Mouse (Mus musculus) adrenal gland, postnatal 14 days (tissue): ENCODE data around the gene Efhd1. TPM values are rescaled to one million over a fixed set of nuclear protein-coding genes. Genes with fewer than 3 reads are reported as not detected.

Source experiments
- DNase-seq: peaks from one replicate; pipeline ENCODE4 v3.0.0; 2021; ENCODE audit warnings: mixed read lengths
- total RNA-seq: library from RNA; stranded (reverse); gene quantifications from 2 replicates; pipeline ENCODE4 v1.2.3, GENCODE M21; 2021

Gene Efhd1
- total RNA-seq, 1 experiment from 2014 or later: 250 TPM

GRCm38 (mm10) chr1:87308952-87309351 lies 44.8 kb downstream of the Efhd1 start:
- DNase-seq: no peak

- no peak for DNase-seq
Measured at GRCm38 (mm10) chr1:87309621-87310020, 45.5 kb downstream of the Efhd1 start.

- DNase-seq: no peak
Measured at GRCm38 (mm10) chr1:87312681-87313080, 48.5 kb downstream of the Efhd1 start.

GRCm38 (mm10) chr1:87313116-87313515 lies 49.0 kb downstream of the Efhd1 start:
- no peak for DNase-seq

DNA sequence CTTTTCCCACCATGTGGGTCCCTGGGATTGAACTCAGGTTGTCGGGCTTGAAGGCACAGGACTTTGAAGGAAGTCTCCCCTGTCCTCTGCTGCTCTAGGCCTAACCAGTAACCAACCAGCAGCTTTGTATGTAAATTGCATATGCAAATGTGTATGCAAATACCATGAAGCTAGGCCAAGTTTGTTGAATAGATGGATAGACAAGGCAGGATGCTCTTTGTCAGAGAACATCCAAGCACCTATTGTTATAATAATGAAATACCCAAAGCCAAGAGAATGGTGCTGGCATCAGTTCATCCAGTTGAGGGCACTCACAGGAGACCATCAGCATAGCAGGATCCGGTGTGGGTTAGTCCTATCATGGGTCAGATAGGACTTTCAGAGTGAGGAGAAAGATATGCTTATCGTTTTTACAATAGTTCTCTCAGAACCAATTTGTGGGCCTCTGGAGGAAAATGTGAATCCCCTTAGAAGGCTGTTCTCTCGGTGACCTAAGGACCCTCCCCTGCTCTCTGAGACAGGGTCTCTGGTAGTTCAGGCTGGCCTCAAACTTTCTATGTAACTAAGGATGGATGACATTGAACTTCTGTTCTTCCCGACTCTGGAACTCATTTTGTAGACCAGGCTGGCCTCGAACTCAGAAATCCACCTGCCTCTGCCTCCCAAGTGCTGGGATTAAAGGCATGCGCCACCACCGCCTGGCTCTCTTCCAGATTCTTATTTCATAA lies 49.8 kb downstream of the Efhd1 start:
- DNase-seq: no peak

- DNase-seq: no peak
Measured at GRCm38 (mm10) chr1:87315431-87315830, 51.3 kb downstream of the Efhd1 start.

DNA sequence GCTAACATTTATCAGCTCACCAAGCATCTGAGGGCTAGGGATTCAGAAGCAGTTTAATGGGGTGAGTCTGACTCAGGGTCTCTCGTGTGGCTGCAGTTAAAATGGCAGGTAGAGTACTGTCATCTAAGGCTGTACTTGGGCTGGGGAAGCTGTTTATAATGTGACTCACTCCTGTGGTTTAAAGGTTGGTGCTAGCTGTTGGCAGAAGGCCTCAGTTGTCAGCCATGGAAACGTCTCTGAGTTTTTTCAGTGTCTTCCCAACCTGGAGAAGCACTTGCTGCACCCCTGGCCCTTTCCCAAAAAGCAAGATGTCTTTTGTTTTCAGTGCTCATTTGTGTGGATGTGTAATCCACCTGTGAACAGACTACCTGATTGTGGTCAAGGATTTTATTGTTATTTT lies 51.7 kb downstream of the Efhd1 start:
- DNase-seq: peak; percentile 55

GRCm38 (mm10) chr1:87316672-87317071 lies 52.5 kb downstream of the Efhd1 start:
- peak; percentile 66 for DNase-seq

GRCm38 (mm10) chr1:87321071-87321470 lies 56.9 kb downstream of the Efhd1 start:
- no peak for DNase-seq

- DNase-seq: no peak
Measured at GRCm38 (mm10) chr1:87322778-87323177, 58.6 kb downstream of the Efhd1 start.

DNA sequence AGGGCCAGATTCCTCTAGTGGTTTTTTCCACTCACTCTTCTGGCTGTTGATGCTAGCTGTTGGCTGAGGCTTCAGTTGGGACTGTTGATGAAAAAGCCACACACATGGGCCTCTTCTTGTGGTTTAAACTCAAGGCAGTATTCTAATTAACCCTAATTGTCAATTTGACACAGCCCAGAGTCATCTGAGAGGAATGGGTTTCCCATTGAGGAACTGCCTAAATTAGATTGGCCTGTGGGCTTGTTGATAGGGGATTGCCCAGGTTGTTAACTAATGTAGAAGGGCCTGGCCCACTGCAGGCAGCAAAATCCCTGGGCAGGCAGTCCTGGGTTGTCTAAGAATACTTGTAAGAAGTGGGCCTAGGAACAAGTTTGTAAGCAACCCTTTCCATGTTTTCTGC lies 60.5 kb downstream of the Efhd1 start:
- DNase-seq: no peak

GRCm38 (mm10) chr1:87326742-87327163 lies 62.6 kb downstream of the Efhd1 start, which contains the start of gene Gigyf2:
Gene Gigyf2, plus strand, starts transcription at chr1:87326998.
- peak; percentile 99 for DNase-seq

DNA sequence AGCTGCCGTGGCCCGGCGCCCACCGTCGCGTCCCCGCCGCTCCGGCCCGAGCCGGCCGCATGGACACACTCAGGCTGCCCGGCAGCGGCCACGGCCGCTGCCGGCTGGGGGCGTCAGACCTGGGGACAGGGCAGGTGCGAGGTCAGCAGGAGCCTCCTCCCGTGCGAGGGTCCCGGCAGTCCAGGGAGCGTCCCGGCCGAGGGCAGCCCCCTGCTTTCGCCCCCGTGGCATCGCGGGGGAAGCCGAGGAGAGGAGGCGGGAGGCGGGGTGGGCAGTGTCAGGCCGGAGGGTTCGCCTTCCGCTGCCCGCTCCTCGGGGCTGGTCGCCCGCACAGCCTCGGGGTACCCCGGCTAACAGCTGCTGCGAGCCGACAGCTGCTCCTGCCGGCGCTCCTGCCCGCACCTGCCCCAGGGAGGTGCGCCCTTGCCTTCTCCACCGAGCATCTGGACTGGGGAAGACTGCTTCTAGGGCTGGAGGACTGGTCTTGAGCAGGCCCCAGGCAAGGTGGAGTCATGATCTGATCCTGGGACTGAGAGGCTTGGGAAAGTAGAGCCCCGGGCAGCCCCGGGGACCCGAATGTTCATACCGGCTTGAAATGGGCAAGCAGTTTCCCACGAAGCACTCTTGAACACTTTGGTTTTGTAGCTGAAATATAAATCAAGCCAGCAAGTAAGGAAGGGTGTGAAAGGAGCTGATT lies 63.1 kb downstream of the Efhd1 start:
- peak; percentile 71 for DNase-seq

DNA sequence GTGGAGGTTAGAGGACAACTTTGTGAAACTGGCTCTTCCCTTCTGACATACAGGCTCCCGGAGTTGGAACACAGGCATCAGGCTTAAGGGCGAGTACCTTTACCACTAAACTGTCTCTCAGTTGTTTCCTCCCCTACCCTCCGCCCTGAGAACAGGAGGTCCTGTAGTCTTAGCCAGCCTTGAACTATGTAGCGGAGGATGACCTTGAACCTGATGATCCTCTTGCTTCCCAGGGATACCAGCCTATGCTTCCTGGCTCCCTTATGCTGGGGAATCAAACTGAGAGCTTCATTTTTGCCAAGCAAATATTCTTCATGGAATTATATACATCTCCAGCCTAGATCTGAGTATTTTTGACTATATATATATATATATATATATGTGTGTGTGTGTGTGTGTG lies 67.6 kb downstream of the Efhd1 start:
- no peak for DNase-seq

- peak; percentile 32 for DNase-seq
Measured at GRCm38 (mm10) chr1:87350576-87350975, 86.4 kb downstream of the Efhd1 start.

GRCm38 (mm10) chr1:87360276-87360675 lies 96.1 kb downstream of the Efhd1 start:
- no peak for DNase-seq

Other genes starting within 250 kb of the Efhd1 start
- not detected in 2 replicates for gene Alppl2, start 174.4 kb upstream of the Efhd1 start, total RNA-seq
- not detected in 2 replicates for gene Alpi, start 162.8 kb upstream of the Efhd1 start, total RNA-seq
- gene Akp3, start 139.4 kb upstream of the Efhd1 start, total RNA-seq: not detected in 2 replicates
- gene Ecel1, start 107.8 kb upstream of the Efhd1 start, total RNA-seq: 0.70 and 2.6 TPM in 2 replicates
- gene Prss56, start 81.0 kb upstream of the Efhd1 start, total RNA-seq: not detected in 2 replicates
- gene Chrnd, start 73.8 kb upstream of the Efhd1 start, total RNA-seq: not detected in 2 replicates
- not detected in 2 replicates for gene Chrng, start 59.7 kb upstream of the Efhd1 start, total RNA-seq
- gene Eif4e2, start 50.4 kb upstream of the Efhd1 start, total RNA-seq: 94.4 and 104 TPM in 2 replicates
- 81.4 and 83.4 TPM in 2 replicates for gene Gigyf2, start 62.6 kb downstream of the Efhd1 start, total RNA-seq
- 0.38 TPM in 1 of 2 replicates, not detected in the other for gene Kcnj13, start 130.4 kb downstream of the Efhd1 start, total RNA-seq
- gene Snorc, start 205.9 kb downstream of the Efhd1 start, total RNA-seq: not detected in 2 replicates
- gene Neu2, start 245.5 kb downstream of the Efhd1 start, total RNA-seq: not detected in 2 replicates